Mouse (Mus musculus) lung, postnatal 36 days (tissue): Measurements from ENCODE around the gene Lgals3.

Source experiments
- DNase-seq: peaks from one replicate; pipeline ENCODE4 v3.0.0; 2022; ENCODE audit warnings: mixed read lengths

Gene Lgals3

DNA sequence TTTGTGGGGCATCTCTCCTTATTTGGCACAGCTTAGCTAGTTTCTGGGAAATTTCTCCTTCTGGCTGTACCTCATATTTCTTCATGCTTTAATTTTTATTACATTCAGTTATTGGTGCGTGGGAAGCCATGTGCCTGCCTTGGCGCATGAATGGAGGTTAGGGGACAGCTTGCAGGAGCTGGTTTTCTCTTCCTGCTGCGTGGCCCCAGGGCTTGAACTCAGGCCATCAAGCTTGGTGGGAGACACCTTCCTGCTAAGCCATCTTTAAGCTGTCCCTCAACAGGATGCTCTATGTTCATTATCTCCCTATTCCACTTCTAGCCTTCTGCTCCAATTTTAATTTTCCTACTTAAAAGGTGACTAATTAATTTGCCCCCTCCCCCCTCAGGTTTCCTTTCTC lies 3.2 kb downstream of the Lgals3 start:
- DNase-seq = no peak

DNA sequence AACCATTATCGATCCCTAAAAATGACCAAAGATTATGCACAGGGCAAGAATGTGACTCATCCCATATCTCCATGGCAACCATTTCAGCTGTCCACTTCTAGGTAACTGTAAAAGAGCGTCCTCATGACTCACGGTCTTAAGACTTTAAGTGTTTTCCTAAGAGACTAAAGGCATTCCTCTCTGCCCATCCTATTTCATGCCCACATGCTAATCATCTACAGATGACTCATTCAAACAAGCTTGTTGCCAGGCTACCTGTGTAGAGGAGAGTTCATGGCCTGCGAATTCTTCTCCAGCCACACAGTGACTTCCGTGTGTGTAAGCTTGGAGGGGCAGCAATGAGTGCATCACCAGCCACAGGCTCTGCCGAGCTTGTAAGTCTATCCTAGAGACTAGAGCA lies 4.1 kb downstream of the Lgals3 start:
- peak; percentile 79 for DNase-seq

DNA sequence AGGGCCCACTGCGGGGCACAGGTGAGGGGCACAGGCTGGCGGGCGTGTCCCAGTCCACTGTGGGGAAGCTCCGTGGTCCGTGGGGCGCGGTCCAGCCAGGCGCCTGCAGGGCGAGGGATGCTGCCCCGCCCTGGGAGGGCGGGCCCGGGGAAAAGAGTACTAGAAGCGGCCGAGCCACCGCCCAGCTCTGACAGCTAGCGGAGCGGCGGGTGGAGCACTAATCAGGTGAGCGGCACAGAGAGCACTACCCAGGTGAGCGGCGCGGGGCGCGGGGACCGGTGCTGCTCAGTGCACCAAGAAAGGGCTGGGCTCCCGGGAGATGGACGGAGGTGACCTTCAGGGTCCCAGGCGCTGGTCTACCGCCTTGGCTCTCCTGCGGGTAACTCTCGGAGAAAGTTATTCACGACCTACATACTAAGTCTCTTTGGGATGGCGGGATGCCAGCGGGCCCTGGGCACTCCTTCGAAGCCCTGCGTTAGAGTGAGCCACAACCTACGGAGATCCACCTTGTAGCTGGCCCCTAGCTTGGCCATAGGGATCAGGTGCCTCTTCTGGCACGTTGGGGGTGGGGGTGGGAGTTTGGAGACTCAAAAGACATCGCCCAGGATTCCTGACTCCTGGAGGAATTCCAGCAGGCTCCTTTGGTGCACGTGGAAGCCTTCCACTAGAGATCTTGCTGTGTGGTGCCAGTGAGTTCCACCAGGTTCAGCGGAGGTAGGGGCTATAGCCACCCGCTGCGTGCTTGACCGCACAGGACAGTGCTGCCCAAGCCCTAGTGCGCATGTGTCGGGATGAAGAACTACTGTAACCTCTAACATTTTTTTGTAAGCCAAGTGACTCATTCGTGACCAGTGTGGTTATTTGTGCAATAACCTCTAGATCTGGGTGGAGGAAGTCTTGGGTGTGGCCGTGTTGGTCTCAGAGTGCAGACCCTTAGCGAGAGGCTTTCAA lies 6.5 kb downstream of the Lgals3 start:
- DNase-seq = peak; percentile 84

DNA sequence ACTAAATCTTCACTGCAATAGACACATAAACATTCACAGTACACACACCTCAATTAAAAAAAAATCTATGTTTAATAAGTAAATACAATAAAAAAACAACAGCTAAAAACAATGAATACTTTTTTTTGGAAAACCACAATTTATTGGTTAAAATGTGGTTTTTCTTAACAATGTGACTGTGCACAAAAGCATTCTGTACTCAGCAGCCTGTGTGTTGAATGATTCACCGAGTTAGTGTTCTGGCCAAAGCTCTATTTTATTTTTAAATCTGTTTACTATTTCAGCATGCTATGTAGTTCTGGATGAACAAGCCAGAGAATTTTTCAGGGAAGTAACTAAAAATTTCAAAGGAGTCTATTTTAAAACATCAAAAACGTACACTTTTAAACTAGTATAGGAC lies 9.0 kb downstream of the Lgals3 start:
- no peak for DNase-seq

DNA sequence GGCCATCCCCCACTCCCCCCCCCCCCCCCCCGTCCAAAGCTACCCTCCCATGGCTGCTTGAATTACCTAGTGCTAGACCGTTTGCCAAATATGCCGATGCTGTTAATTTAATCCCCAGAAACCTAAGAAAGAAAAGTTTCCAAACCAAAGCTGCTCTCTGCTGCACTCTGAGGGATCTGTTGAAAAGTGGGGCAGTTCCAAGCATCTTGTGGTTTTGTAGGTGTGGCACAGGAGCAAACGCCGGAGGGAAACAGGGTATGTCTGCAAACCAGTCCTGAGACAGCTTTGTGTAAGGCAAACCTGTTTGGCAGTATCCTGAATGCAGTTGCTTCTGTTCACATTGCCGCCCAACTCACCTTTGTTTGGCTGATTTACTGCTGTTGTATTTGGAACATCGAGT lies 10.8 kb downstream of the Lgals3 start:
- peak; percentile 18 for DNase-seq

DNA sequence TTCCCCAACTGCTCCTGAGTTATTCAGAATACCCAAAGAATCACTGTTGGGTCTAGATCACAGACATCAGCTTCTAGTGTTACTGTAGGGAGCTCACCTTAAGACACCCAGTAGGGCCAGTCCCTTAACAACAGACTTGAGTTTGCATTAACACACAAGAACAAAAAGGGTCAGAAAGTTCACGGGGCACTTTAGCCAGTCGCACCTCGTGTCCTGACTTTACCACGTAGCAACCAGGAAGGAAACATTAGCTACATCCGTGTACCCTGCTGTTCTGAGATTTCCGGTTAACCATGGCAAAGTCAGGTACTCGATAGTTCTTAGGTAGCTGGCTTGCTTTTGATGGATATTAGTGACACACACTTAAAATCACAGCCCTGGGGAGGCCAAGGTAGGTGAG lies 16.4 kb downstream of the Lgals3 start:
- DNase-seq = no peak

DNA sequence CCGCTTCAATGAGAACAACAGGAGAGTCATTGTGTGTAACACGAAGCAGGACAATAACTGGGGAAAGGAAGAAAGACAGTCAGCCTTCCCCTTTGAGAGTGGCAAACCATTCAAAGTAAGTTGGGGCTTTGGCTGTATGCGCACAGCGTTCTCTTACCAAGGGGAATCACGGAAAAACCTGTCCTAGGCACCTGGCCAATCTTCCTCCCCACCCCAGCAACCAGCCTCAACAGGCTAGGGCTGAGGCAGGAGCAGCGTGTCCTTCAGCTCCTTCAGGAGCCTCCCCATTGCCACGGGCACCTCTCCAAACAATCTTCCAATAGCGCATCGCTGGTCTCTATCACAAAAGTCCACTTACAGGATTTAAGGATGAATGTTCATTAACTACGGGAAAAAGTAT lies 17.1 kb downstream of the Lgals3 start:
- DNase-seq = no peak

DNA sequence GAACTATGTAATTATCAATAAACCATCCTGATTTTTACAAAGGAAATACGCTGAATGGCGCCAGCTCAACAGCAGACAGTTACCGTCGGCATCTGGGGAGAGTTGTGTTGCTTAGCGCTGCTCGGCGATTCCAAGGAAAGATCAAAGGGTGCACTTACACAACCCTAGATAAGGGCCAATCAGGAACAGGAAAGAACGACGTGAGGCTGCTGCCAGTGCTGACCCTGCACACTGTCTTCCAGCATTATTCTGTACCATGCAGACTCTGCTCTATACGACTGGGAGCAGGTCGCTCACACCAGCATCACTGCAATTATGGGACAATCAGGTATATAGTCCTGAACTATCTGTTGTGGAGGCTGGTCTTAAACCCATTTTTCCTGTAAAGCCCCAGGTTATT lies 18.6 kb downstream of the Lgals3 start:
- DNase-seq = no peak

DNA sequence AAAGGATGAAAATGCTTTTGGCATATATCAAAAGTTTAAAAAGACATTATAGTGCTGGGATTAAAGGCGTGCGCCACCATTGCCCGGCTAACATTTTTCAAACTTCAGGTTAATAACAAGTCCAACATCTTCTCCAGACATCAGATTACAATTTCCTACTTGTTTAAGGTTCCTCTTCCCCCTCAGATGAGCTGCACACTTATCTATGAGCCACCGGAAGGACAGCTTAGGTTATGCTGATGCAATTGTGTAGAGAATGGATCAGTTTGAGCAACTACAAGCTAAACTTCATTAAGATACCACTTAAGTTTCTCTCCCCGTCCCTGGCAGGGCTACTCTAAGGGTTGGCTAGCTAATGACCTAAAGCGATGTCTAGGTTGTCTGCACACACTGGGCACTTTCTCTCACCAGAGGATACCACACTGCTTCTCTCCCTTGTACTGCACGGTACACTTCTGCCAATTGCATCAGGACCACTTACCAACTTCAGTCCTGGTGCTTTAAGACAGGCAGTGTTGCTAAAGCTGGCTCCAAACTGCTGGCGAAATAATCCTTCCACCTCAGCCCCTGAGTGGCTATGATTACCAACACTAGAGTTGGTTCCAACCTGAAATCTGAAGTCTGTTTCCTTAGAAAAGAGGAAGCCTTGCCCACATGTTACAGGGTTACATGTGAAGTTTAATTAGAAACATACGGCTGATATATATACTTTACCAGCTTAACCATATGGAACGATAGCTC lies 26.0 kb downstream of the Lgals3 start:
- DNase-seq = peak; percentile 15

DNA sequence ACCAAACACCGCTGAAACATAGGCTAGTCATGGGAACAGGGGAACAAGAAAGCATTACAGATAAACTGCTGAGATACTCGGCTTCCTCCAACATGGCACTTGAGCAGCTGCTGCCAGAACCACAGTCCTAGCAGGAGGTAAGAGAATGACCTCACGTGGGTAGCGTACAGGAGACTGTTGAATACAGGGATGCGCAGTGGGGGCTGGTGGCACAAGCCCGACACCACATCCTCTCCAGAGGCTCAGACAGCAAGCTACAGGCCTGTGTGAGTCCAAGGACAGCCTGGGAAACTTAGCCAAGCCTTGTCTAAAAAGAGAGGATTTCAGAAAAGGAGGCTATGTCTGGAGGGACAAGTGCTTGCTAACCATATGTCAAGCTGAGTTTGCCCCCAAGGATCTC lies 27.5 kb downstream of the Lgals3 start:
- no peak for DNase-seq

DNA sequence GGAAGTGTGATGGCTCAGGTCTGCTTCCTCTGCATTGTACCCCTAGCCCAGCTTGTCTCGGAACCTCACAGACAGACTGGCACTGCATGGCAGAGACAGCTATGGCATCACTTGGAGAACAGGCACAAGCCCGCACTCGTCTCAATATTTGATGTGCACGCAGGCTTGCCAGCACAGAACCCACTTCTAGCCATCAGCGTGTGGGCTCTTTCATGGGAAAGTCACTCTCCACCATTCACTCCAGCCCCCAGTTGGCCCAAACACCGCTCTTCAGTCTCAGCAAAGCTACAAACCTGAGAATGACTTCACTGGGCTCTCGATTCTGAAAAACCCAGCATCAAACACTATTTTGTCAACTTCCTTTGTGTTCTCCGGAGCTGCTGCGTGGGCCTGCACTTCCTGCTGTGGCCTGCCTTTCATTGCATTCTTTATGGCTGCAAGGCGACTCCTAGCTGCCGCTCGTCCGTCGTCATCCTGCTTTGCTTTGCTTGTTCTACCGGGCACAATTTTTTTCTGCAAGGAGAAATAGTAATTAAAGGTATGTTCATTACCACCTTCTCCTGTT lies 28.0 kb downstream of the Lgals3 start:
- DNase-seq = peak; percentile 62

DNA sequence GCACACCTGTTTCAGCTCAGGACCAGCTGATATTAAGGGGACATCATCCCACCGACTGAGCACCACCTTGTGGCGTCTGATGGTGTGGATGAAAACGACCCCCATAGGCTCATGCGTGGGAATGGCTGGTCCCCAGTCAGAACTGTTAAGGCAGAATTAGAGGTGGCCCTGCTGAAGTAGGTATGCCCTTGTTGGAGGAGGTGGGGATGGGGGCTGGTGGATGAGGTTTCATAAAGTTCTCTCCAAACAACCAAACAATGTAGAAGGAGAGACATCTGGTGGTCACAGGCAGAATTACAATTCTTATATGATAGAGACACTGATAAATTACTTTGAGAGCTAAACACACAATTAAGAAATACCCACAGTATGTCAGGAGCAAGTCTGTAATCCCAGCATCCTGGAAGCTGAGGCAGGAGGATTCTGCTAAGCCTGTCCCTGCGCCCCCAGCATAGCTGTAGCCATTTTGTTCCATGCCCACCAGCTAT lies 28.7 kb downstream of the Lgals3 start:
- DNase-seq = peak; percentile 83

DNA sequence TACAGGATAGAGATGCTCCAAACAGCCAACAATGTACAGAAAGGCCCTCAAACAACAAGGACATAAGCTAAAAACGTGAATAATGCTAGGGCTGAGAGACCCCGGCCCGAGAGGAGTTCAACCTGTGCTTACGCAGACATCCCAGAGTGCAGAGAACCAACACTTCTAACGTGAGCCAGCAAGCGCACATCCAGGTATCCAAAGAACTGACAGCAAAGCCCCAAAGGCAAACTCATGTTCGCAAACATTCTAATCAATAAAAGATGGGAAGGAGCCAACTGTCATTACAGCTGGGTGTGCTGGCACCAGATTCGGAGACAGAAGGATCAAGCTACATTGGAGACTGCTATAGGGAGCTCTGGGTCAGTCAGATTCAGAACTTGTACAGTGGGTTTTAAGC lies 35.2 kb downstream of the Lgals3 start:
- no peak for DNase-seq

DNA sequence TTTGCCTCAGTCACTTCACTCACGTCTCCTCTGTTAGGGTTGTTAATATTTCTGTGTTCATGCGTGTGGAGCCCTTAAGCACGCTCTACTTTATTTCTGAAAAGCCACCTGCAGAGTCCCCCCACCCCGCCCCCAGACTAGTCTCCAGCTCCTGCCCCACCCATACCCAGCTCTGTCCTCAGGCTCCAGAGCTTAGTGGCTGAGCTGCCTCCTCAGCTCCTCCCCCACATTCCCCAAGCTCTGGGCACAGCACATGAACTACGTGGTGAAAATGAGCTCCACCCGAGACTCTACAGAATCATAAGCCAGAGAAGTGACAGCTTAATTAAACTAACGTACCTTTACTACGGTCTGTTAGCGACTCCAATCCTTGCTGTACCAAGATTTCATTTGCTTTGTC lies 38.4 kb downstream of the Lgals3 start:
- peak; percentile 21 for DNase-seq

DNA sequence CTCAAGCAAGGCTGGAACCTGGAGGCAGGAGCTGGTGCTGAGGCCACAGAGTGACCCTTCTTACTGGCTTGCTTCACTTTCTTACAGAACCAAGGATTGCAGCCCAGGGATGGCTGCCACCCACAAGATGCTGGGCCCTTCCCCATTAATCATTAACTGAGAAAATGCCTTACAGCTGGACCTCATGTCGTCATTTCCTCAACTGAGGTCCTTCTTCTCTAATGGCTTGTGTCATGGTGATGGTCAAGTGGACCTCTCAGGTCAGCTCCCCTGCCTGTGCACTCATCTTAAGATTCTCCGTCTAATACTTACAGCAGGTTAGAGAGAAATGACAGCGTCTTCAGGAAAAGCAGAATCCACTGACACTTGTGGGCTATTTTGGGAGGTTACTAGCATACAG lies 49.8 kb downstream of the Lgals3 start:
- no peak for DNase-seq

DNA sequence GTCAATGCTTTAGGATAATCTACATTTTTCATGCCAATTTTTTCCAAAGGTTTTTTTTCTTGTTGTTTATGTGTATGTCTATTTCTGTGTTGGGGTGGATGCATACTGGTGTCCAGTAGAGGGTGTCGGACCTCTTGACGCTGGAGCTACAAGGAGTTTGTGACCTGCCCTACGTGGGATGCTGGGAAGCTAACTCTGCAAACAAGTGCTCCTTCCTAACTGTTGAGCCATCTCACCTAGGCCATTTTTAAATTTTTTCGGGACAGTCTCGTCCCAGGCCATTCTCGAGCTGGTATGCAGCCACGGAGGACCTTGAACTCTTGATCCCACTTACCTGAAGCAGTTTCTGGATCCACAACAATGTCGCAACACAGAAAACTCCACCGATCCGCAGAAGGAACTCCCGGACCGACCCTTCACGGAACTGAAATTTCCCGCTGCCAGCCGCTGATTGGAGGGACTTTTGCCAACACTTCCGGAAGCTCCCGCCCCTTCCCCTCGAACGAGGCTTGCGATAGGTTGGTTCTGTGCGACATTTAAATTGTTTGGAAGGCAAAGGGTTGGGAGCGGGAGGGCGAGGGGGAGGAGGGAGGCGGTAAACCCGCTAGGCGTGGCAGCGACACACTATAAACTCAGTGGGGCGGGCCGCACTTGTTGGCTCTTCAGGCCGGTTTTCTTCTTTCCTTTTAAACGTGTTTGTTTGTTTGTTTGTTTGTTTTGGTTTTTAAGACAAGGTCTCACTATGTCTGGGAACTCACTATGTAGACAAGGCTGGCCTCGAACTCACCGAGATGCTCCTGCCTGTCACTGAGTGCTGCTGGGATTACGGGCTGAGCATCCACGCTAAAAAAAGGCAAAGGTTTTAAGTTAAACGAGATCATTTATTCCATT lies 50.5 kb downstream of the Lgals3 start, which contains the start of gene Dlgap5:
Gene Dlgap5 (minus strand): TSS at position 633 of the 891 bp plus-strand sequence.
- DNase-seq = peak; percentile 96

DNA sequence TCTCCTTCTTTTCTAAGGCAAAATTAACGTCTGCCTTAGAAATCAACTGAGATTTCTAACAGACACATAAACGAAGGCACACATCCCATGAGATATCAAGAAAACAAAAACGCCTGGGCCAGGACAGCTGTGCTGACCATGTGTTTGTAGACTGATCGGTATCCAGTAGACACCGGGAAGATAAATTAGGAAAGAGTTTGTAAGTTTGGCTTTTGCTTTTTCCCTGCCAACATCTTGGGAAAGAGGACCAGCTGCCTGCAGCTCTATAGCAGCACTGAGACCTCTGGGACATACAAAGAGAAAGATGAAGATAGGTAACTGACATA lies 51.1 kb downstream of the Lgals3 start:
- DNase-seq = no peak

DNA sequence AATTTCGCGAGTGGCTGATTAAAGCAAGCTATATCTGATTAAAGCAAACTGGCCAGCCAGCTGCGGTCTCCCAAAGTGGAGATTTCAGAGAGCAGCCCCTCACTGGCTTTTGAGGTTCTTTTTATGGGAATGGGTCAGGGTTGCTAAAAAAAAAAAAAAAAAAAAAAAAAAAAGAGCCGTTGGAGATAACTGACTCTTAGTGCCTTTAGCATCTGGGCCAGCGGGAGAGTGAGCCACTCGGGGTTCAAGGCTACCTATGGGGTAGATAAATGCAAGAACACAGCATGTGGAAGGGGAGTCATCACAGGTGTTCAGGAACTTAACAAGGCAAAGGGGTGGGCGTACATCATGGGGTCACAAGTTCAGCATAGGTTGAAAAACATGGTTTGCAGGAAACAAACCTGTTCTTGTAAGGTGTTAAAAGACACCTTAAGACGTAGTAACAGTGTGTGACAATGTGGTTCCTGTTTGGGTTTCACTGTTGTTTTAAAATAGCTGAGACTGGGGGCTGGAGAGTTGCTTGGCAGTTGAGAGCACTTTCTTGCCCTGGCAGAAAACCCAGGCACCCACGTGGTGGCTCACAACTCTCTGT lies 51.6 kb downstream of the Lgals3 start:
- no peak for DNase-seq

DNA sequence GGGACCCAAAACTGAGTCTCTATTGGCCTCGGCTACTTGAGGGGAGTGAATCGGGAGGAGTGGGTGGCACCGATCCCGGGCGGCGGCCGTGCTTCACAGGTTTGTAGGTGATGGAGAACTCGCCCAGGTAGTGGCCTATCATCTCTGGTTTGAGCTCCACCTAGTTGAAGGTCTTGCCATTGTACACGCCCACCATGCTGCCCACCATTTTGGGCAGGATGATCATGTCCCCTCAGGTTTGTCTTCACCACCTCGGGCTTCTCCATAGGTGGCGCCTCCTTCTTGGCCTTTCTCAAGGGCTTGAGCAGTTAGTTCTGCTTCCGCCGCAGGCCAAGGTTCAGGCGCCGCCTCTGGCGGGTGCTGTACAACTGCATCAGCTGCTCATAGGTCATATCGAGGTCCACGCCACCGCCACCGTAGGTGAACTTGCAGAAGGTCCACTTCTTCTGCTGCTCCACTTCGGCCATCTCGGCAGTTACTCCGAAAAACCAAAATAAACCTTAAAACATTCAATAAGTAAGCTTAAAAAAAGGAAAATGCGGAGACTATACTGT lies 52.2 kb downstream of the Lgals3 start:
- no peak for DNase-seq

DNA sequence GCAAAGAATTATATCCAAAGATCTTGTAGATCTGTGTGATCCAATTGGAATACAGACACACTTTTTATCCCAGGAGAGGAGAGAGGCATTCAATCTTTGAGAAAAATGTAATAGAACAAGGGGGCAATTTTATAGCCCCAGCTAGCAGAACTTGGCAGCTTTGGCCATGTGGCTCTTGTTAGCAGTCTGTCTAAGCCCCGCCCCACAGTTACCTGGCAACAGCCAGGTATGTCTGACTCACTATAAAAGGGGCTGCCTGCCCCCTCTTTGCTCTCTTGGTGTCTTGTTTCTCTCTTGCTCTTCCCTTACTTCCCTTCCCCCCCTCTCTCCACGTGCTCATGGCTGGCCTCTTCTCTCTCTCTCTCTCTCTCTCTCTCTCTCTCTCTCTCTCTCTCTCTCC lies 54.1 kb downstream of the Lgals3 start:
- DNase-seq = no peak

DNA sequence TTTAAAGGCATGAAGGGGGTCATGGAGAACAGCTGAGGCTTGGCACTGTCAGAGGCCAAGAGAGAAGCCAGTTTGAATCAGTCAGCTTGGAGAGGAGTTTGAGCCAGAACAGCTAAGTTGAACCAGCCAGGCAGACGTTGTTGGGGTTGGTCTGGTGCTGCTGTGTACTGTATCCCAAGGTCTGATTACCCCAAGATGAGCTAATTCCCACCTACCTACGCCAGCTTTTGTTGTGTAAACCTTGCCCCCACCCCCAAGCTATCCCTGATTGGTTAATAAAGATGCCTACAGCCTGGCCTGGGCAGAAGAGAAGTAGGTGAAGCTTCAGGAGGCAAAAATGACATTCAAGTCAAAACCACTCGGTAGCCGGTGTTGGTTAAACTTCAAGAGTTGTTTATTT lies 54.9 kb downstream of the Lgals3 start:
- no peak for DNase-seq

DNA sequence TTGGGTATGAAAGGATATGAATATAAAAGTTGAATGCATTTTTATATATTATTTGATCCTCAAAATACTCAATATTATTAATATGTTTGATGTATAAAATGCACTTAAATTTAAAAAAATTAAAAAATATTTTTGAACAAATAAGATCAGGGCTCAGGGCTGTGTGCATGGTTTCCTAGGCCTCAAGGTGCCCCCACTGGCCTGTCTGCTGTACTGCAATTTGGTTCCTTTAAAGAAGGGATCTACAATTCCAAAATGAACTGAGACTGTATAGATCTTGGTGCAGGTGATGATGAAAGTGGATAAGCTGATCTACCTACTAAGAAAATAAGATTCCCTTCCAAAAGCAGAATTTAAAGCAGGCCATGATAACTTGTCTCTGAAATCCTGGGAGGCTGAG lies 65.4 kb downstream of the Lgals3 start:
- DNase-seq = peak; percentile 16
